Mouse (Mus musculus) right cerebral cortex, adult 18-20 months (tissue): ENCODE measurements at regions not wholly inside any gene's neighbourhood (a gene's known extent, or its start where the extent isn't known, plus 50 kb on each side); places are given as distances from the start of the nearest gene placed in this dataset.

ENCODE experiments used
- DNase-seq: peaks from one replicate; pipeline ENCODE4 v3.0.0; 2022; ENCODE audit warnings: mixed read lengths

GRCm38 (mm10) chrX:169554359-169554758 is 130.6 kb upstream of the Mid1 start:
- no peak for DNase-seq

GRCm38 (mm10) chrX:169552851-169553250 is 132.1 kb upstream of the Mid1 start:
- DNase-seq, result peak; percentile 1

- DNase-seq, result peak; percentile 1
Measured at GRCm38 (mm10) chrX:169544037-169544436, 141.0 kb upstream of the Mid1 start.

- no peak for DNase-seq
Measured at GRCm38 (mm10) chrX:169508229-169508628, 176.8 kb upstream of the Mid1 start.

GRCm38 (mm10) chrX:169493577-169493976 is 173.4 kb upstream of the Hccs start:
- DNase-seq, result no peak

- DNase-seq, result no peak
Measured at GRCm38 (mm10) chrX:169473518-169473917, 153.3 kb upstream of the Hccs start.

GRCm38 (mm10) chrX:169470715-169471114 is 150.5 kb upstream of the Hccs start:
- DNase-seq, result no peak

- DNase-seq, result no peak
Measured at GRCm38 (mm10) chrX:169450159-169450558, 130.0 kb upstream of the Hccs start.

GRCm38 (mm10) chrX:169439546-169439945 is 119.4 kb upstream of the Hccs start:
- no peak for DNase-seq

GRCm38 (mm10) chrX:169438626-169439025 is 118.5 kb upstream of the Hccs start:
- DNase-seq, result no peak

GRCm38 (mm10) chrX:169433903-169434302 is 113.7 kb upstream of the Hccs start:
- DNase-seq, result no peak

GRCm38 (mm10) chrX:169396825-169397224 is 76.7 kb upstream of the Hccs start:
- no peak for DNase-seq

GRCm38 (mm10) chrX:169386640-169387039 is 66.5 kb upstream of the Hccs start:
- DNase-seq, result no peak
